Mouse (Mus musculus) monocyte, adult 5-6 weeks (primary cell): ENCODE results near the gene Rps16. TPM values are rescaled to one million over a fixed set of nuclear protein-coding genes. Genes with fewer than 3 reads are reported as not detected.
A peak's percentile ranks its signal among the peaks of the same experiment; 100 is the strongest.

Experiments
- ATAC-seq: fragments of 153-309, 156-312 bp; replicated peaks from 2 replicates; pipeline ENCODE4 v1.8.0; 2017; ENCODE audit warnings: mild to moderate bottlenecking; ENCODE audit not compliant: low TSS enrichment, insufficient number of reproducible peaks, severe bottlenecking, poor library complexity, low FRiP score
- total RNA-seq: library from RNA; stranded (forward); fragments of 200-1000, 200-491, 200-594 nt; gene quantifications from 3 replicates; pipeline ENCODE4 v1.2.3, GENCODE M21; 2017

Rps16 gene
- total RNA-seq: 691 to 731 TPM (median 723 TPM) in 3 replicates

DNA sequence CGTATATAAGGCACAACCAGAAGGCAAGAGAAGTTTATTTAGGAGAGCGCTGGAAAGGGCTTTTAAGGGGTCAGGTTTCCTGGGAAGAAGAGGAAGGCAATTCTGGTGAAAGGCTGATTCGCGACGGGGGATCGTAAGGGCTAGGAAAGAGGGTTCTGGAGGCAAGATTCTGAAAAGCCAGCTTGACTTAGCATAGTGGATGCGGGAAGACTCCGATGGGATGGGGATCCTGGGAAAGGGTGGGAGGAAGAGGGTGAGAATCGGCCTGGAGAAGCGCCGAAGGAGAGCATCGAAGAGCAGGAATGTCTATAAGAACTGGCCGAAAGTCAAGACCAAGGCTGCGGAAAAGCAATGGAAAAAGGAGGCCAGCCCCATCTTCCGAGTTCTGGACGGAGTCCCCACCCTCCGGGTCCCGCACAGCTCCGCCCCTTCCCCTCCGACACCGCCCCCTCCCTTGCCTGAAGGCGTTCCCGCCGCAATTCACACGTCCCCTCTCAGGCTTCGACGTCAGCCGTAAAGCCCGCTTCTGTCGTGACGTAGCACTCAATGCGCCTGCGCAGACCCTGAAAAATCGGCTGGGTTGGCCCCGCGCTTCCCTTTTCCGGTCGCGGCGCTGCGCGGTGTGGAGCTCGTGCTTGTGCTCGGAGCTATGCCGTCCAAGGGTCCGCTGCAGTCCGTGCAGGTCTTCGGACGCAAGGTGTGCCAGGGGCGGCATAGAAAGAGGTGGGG, at the start of gene Rps16:
TSS of gene Rps16 (plus strand) at position 498 of the 729 bp plus-strand sequence.
- ATAC-seq: peak; percentile 93

DNA sequence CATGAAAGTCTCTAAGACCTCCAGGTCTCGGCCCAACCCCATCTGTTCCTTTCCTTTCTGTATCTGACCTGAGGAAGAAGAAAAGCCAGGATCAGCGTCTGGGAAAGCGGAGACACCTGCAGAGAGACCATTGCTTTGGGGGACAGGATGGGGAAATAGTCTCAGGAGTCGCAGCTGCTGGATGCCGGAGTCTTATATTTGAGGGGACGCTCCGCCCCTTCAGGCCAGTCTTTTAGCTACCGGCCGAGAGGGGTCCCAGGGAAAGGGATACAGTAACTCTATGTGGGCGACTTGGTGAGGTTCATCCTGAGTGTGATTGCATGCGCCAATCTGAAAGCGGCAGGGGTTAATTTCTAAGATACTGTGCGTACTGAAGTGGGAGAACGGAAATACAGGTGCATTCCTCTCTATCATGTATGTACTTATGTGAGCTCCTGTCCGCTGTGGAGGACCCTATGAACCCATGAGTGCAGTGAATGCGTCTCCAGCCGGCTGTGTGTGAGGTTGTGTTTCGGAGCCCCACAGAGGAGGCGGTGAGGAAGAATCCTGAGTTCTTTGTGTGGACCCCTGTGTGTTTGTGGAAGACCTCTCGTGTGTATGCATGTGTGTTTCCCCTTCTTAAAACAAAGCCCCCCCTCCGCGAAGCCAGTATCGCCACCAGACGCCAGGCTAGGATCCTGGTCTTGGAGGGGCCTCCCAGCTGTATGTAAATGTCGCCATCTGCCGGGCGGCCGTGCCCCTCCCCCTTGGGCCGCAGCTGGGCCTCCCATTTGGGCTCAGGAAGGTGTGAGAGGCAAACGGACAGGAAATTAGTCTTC, 48.6 kb upstream of the Rps16 start, which contains the start of gene Dll3:
TSS of gene Dll3 (minus strand) at position 623 of the 818 bp plus-strand sequence.
- no peak for ATAC-seq

DNA sequence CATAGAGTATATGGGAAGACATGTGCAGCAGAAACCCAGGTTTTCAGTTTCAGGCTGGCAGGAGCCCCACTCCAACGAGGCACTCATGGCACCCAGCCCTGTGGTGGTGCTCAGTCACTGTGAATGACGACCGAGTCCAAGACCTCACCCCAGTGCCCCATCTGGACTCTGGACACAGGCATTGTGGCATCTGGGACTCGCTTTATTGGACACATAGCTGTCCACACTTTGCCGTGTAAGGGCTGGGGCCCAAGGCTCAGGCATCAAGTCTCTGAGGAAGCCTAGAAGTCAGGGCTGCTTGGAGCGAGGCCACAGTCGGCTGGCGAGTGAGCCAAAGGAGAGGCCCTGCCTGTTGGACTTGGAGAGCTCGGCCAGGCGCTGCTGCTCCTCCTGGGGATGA, 44.8 kb upstream of the Rps16 start:
- ATAC-seq: no peak

DNA sequence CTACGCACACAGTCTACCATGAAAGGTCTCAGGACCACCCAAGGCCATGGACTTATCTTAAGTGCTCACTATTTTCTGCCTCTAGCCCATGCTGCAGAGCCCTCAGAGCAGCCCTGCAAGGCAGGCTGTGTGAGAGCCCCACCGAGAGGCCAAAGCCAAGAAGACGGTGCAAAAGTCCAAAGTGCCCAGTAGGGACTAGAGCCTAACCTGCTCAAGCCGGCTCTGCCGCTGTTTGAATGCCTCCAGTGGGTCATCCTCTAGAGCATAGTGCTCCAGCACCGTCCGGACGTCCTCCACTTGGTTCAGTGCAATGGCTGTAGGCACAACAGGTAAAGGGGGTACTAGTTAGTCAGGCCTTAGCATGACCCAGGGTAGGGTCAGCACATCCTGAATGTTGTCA, 44.2 kb upstream of the Rps16 start:
- ATAC-seq: no peak

DNA sequence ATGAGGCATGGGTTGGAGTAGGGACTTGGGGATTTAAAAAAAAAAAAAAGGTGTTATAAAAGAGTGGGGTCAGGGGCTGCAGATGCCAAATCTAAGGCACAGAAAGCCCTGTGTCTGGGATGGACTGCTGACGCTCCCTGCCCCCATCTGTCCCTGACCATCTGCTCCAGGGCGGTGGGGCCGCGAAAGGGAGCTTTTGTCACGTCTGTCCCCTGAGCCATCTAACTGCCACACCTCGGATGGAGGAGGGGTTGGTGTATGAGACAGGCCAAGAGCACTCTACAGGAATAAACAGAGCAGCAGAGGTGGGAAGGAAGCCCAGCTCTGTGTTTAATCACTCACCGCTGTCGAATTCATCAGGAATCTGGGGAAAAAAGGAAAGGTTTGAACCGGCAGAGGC, 40.7 kb upstream of the Rps16 start:
- ATAC-seq: no peak

DNA sequence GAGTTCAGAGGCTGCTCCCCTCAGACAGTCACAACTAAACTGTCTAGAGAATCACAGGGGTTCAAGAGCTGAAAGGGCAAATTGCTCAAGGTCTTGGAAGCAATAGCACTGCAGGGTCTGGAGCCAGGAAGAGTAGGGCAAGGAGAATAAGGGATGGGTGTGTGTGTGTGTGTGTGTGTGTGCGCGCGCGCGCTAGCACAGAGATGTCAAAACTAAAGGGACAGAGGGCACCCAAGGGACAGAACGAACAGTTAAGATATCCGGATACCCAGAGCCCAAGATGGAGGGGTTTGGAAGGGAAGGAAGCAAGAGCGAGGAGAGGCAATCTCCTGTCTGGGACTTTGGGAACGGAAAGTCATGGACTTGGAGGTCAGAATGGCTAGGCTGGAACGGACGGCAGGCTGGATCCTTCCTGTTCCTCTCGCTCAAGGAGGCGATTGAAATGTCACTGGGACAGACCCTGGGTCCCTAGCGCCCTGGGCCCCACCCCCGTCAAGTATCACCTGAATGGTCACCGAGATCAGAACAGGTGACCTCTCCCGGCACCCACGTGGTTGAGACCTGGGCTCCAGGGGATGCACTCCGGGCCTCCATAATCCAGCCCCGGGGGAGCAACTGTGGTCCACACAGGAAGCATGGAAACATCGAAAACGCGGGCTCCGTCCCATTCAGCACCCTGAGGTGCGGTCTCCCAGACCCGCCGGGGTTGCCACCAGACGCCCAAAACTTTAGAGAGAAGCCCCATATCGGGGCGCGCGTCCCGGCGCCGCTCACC, 39.1 kb upstream of the Rps16 start:
- ATAC-seq: peak; percentile 20; the same call in 1 of the 2 replicates

DNA sequence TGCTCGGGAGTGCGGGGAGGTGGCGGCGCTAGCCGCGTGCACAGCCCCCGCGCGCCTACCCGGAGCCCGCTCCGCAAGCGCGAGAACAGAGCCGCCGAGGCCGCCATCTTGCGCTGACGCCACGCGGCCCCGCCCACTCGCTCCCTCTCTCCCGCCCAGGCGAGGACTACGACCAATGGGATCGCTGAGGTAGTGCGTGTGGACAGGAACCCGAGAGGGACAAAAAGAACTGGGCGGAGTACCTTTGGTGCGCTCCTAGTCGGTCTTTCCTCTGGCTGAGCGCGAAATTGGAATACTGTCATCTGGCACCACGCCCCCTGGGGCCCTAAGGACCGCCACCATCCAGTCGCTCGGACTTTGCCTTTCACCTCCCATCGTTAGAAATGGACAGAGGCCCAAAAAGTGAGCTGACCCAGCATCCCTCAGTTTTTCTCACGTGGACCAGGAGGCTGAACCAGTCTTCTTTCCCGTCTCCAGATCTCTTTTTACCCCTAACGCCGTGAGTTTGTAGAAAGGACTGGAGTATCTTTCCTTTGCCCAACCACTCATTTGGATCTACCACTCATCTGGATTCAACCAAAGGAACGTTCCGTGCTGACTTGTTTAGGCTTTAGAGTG, 38.4 kb upstream of the Rps16 start, which contains the start of gene Timm50:
TSS of gene Timm50 (minus strand) at position 147 of the 618 bp plus-strand sequence.
- ATAC-seq: peak; percentile 96

DNA sequence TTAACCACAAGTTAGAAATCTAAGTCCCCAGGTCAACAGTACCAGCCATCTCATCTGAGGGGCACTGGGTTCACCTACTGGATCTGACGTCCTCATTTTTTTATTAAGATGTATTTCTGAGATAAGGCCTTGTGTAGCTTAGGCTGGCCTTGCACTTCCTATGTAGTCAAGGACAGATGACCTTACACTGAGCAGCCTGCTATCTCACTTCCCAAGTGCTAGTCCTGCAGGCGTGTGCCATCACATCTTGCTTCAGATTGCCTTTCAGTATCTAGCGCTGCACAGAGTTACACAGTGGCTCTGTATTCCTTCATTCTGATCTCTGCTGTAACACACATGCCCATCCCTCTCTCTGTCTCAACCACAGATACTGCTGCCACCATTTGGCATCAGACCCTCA, 32.4 kb upstream of the Rps16 start:
- ATAC-seq: no peak

DNA sequence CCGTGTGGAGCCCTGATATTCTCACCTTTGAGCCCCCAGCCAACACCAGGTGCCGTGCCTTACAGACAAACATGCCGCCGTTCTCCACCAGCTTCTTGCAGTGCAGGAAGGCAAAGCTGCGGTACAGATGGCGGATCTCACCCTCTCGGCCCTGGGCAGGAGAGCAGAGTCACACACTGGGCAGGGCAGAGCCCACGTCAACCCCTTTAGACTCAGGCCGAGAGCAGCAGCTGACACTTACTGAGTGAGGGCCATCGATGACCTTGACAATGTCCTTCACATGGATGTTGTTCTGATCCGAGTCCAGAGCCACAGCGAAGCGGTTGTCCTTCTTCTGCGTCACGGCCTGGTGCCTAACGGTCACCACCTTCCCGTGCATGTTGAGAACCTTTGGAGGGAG, 31.7 kb upstream of the Rps16 start:
- no peak for ATAC-seq

DNA sequence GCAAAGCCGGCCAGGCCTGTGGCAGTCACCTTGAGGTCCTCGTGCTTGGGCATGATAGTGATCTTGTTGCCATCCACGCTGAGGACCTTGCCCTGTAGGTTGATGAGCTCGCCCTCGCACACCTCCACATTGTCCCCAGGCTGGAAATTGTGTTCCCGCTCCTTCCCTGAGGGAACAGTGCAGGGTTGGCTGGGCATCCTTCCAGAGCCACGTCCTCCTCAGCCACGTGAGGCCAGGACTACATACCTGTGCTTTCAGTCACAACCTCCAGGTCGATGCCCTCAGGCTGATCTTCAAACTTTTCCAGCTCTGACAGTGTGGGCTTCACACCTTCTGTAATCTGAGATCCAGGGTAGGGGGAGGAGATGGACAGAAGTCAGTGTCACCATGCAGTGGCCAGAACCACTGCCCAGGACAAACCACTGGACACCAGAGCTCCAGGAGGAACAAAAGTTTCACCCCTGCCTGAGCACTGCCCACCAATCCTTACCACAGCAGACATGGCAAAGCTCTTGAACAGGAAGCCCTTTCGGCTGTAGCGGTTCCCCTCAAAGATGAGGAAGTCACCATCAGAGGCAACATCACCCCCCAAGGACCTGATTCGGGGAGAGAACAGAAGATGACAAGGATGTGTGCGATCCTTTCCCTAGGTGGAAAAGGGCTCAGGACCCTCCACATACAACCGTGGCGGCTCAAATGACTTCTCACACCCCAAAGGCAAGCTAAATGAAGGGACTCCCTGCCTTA, 28.3 kb upstream of the Rps16 start:
- peak; percentile 32; the same call in 1 of the 2 replicates for ATAC-seq

DNA sequence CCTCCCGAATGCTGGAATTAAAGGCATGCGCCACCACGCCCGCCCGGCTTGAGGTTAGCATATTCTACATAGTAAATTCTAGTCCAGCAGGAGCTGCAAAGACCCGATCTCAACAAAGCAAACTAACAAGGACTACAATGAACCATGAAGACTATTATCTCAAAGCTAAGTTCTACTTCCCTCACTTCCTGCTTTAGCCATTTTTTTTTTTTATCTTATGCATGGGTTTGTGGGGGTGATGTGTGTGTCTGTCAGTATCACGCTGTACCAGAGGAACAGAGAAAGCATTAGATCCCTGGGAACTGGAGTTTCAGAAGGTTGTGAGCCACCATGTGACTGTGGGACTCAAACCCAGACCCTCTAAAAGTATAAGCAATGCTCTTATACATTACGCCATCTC, 25.2 kb upstream of the Rps16 start:
- no peak for ATAC-seq

DNA sequence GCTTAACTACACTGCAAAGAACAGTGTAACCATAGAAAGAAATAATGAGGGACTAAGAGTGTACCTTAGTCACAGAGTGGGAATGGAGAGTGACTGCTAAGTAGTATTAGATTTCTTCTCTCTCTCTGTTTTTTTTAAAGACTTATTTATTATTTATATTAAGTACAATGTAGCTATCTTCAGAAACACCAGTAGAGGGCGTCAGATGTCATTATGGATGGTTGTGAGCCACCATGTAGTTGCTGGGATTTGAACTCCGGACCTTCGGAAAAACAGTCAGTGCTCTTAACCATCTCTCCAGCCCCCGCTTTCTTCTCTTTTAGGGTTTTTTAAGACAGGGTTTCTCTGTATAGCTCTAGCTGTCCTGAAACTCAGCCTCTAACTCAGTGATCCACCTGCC, 24.0 kb upstream of the Rps16 start:
- ATAC-seq: no peak

DNA sequence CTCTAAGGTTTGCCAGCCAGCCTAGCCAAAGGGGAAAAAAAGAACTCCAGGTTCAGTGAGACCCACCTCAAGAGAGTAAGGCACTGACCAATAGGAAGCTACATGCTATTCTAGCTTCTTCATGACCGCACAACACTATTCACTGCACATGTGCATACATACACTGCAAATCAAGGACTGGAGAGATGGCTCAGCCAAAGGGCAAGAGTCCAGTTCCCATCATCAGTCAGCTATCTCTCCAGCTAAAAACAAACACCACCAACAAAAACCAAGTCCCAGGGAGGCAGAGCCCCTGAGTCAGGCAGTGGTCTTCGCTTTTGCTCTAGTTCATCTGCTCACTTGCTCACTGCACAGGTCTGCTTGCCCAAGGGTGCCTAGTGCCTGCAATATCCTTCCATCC, 22.2 kb upstream of the Rps16 start:
- ATAC-seq: no peak

DNA sequence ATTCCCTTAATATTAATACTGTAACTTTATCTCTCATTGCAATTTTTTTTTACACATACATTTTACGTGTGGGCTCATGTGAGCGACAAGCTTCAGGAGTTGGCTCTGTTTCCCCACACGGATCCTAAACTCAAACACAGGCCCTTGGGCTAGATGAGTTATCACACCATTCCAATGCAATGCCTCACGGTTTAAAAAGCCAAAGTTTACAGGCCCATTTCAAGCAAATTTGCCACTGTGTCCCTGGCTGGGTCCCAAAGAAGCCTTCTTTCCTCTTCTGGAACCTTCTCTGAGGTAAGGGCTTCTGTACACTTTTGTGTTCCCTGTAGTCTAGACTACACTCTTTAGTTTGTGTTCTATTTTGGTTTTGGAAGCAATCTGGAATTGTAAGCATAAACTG, 15.9 kb upstream of the Rps16 start:
- no peak for ATAC-seq

DNA sequence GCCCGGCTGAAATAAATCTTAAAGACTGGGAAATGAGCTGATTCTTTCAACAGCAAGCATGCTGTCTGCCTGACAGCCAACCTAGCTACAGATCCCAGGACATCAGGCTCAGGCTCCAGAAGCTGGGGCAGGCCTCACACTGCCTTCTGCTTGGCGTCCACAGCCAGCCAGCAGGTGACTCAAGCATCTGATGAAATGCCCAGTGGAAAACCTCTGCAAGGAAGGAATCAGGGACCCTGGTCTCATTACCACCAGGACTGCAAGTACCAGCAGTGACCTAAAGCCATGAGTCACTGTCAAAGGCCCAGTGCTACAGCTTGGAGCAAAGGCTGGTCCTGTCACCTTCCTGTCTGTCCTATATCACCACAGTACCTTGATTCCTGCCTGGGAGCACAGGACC, 15.0 kb upstream of the Rps16 start:
- no peak for ATAC-seq

DNA sequence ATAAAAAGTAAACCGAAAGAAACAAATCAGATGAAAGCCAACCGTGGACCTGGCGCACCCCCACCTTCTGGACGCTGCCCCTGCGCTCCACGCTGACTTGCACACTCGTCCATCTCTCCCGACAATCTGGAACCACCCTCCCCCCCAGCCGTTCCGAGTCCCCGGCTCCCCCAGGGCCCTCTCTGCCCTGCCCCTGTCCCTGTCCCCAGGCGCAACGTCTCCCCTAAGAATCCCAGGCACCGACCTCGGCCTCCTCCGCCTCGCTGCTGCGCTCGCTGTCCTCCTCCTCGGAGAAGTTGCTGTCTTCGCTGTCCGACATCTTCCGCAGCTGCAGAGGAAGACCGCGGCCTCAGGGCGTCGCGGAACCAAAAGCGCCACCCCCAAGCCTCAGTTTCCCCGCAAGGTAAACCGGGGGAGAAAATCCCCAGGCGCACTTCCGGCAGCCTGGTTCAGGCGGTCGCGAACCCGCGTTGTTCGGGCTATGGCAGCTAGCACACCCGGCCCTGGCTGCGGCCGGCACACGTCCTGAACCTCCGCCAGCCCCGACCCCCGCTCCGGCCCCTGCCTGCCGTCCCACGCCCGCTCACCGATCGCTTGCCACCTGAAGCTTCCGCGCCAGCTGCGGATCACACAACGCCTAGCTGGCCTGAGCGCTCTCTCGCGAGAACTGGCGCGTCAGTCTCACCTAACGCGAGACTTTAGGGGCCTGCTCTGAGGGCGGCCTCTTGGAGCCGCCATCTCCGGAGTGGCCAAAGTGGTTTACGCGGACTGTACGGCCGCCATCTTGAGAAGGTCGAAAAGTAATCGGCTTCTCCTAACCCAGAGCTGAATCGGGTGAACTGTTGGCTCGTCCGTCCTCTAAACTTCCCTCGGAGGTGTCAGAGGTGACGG, 12.1 kb upstream of the Rps16 start, which contains the start of gene Supt5:
TSS of gene Supt5 (minus strand) at position 639 of the 891 bp plus-strand sequence.
- ATAC-seq: peak; percentile 95
